Mouse (Mus musculus) gastrocnemius, postnatal 10 days (tissue): ENCODE measurements around the gene Ripor2. TPM values are rescaled to one million over a fixed set of nuclear protein-coding genes. Genes with fewer than 3 reads are reported as not detected.

Experiments
- DNase-seq: peaks from one replicate; pipeline ENCODE4 v3.0.0; 2021; ENCODE audit warnings: mixed read lengths
- total RNA-seq, 2 experiments: library from RNA; stranded (reverse); gene quantifications; 2 replicates each; pipeline ENCODE4 v1.2.3; 2021

Gene Ripor2
- total RNA-seq, 2 experiments from 2014 or later, result 10.2 to 11.9 TPM

DNA sequence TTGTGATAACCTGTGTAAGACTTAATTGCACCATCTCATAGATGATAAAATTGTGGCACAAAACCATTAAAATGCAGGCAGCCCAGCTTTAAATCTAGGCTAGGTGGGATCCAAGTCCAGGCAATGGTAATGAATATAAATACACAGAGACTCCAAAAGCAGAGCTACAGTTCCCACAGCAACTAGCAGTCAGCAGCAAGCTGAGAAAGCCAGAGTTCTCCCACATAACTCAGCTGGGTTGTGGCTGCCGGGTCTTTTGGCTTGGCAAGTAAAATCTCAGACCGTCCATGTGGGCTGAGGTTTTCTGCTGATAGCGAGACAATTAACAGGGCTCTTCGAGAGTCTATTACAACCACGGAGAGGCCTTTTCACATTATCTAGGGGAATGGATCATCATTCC lies 66.0 kb downstream of the Ripor2 start:
- DNase-seq, result no peak

DNA sequence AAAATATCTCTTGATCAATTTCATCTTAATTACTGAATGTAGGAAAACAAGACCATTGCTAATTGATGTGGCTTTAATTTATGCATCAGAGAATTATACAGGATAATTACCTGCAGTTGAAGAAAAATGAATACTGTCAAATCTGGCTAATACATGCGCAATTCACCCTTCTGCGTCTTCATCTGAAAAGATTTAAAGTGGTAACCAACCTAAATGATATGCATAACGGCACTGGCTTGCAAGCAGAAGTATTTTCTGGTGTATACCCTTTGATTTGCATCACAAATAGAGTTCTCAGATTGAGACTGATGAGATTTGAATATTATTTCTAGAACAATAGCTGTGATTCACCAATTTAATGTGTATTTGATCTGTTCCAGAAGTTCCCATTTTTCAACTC lies 66.7 kb downstream of the Ripor2 start:
- DNase-seq, result no peak

DNA sequence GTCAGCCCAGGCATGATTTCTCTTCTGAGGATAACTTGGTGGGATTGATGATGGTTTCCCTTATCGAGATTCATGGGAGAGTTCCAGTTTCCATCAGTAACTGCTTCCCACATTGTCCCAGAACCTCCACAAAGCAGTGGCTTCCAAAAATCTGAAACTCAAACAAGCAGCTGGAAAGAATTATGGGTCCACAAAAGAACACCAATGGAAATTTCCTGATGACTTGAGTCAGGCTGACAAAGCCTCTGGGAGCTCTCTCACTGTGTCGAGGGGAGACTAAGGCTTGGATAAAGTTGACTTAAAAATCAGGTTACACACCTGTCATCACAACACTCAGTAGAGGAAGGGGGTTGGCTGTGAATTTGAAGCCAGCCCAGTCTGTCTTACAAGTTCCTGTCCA lies 67.1 kb downstream of the Ripor2 start:
- DNase-seq, result no peak

DNA sequence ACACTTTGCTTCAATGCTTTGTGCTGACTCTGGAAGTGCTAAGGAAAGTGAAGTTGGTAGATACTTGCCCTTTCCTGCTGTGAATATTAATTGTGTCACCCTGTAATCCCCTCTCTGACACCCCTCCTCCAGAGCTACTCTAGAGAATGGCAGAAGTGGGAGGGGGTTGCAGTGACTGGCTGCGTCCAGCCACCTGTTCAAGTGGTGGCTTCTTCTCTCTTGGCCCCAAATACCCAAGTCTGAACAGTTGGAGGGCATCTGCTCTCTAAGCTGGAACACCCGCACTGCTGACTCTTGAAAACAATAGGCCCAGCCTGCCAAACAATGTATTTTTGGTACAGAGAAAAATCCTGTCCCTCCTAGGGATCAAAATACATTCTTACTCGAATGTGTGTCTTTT lies 69.0 kb downstream of the Ripor2 start:
- DNase-seq, result no peak

GRCm38 (mm10) chr13:24654919-24655635 lies 73.1 kb downstream of the Ripor2 start:
- DNase-seq, result no peak

- DNase-seq, result no peak
Measured at GRCm38 (mm10) chr13:24656719-24657497, 74.9 kb downstream of the Ripor2 start.

- no peak for DNase-seq
Measured at GRCm38 (mm10) chr13:24666763-24667162, 84.8 kb downstream of the Ripor2 start.

- no peak for DNase-seq
Measured at GRCm38 (mm10) chr13:24668556-24668955, 86.6 kb downstream of the Ripor2 start.

- no peak for DNase-seq
Measured at GRCm38 (mm10) chr13:24670676-24671075, 88.7 kb downstream of the Ripor2 start.

- DNase-seq, result peak; percentile 16
Measured at GRCm38 (mm10) chr13:24679027-24679680, 97.2 kb downstream of the Ripor2 start.

DNA sequence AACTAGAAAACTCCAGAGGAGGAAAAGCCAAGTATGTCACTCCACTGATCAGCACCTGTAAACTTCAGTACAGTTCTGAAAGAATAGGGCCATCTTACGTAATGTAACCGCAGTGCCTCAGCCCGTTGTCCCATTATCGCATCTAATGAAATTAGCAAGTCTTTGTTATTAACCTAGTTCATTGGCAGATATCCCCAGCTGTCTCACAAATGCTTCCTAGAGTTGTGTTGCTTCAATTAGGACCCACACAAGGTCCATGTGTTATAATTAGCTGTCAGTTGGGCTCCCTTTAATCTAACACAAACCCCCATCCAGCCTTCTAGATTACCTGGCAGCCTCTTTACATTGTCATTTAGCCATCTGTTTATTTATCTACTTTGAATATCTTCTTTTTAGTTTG lies 99.0 kb downstream of the Ripor2 start:
- DNase-seq, result no peak

- no peak for DNase-seq
Measured at GRCm38 (mm10) chr13:24682346-24682745, 100.4 kb downstream of the Ripor2 start.

DNA sequence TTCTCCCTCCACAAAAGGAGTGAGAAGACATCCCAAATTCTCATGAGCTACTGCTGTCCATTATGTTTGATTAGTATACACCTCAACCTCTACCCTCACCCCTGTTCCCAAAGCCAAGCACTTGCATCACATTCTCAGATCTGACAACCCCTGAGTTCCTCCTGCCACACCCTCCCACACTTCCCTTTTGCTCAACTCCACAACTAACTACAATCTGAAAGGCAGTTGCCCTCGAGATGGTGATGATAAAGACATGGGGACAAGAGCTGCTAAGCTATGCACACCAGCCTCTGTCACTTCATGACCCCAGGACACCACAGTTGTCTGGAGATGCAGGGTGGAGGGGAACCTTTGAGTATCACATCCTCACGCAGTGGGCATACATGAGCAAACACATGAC lies 102.5 kb downstream of the Ripor2 start:
- no peak for DNase-seq

DNA sequence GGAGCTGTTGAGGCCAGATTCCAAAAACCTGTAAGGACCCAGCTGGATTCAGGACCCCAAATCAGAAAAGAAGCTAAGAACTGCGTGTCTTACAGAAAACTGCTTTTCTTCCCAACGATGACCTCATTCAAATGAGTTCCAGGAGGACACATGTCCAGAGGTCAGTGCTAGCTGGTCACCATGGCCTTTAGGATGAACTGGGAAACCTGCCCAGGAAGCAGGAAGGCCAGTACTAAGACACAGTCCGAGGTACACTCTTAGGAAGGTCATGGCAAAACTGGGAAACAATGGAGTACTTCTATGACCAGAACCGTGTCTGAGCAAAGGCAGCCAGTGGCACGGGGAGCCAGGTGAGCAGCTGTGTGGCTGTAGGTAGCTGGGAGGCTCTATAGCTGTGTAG lies 103.9 kb downstream of the Ripor2 start:
- no peak for DNase-seq

- DNase-seq, result peak; percentile 70
Measured at GRCm38 (mm10) chr13:24686705-24687665, 105.0 kb downstream of the Ripor2 start.

DNA sequence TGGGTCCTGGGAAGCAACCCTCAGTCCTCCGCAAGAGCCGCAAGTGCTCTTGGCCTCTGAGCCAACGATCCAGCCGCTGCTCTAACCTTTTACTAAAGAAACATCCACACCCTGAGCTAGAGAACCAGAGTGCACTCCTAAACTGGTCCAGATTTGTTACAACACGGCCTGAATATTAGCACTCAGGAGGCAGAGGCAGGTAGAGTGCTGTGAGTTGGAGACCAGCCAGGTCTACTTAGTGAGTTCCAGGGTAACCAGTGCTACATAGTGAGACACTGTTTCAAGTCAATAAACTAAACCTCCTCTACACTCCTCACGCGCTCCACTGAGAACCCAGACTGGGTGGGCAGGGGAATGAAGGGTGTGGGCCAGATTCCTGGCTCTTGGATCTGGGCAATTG lies 111.3 kb downstream of the Ripor2 start:
- DNase-seq, result no peak

DNA sequence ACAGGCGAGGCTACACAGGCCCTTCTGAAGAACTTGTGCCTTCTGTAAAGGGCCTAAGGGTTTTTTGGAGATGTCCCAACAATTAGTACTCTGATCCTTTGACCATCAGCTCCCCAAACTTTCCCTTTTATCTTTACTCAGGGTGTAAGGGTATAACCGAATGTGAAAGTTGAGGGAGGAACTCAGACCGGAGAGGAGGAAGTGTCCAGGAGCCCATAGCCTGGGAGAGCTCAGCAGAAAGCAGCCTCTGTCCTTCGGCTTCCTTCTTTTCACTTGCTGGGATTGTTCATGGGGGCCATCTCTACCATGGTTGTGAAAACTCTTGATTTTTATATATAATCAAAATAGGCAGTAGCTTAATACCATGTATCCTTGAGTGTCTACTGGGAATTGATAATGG lies 116.8 kb downstream of the Ripor2 start:
- no peak for DNase-seq

DNA sequence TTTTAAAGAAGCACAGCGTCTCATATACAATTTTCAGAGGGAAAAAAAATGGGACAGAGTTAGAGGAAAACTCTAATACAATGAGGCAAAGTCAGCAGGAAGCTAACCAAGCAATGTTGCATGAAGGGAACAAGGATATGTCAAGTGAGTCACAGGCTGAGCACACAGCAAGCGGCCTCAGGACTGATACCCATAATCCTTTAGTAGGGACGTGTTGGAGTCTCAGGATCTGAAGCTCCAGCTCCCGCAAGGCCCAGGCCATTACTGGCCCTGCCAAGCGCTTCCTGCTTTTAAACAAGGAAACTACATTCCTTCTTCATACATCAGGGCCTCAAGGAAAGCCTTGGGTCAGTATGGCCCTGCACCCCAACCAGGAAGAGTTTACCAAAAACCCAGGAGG lies 120.1 kb downstream of the Ripor2 start:
- DNase-seq, result no peak

- no peak for DNase-seq
Measured at GRCm38 (mm10) chr13:24709656-24710396, 127.8 kb downstream of the Ripor2 start.

GRCm38 (mm10) chr13:24710968-24711367 lies 129.0 kb downstream of the Ripor2 start:
- no peak for DNase-seq

GRCm38 (mm10) chr13:24712581-24713130 lies 130.7 kb downstream of the Ripor2 start:
- no peak for DNase-seq
